Mouse (Mus musculus) kidney, embryonic 14.5 days (tissue): ENCODE results near the gene Adra1d. TPM values are rescaled to one million over a fixed set of nuclear protein-coding genes. Genes with fewer than 3 reads are reported as not detected.

Experiments
- ATAC-seq: fragments of 200-750 bp; cut with Nextera tagmentation; 2 replicates; pipeline ENCODE4 v1.8.0; 2017; ENCODE audit warnings: moderate number of reproducible peaks, mild to moderate bottlenecking, moderate TSS enrichment, moderate library complexity; ENCODE audit not compliant: low FRiP score, low TSS enrichment
- H3K27ac ChIP-seq: fragments of 300-500 bp; sonication (generic); 2 replicates; pipeline ENCODE4 v1.5.1; 2014; ENCODE audit warnings: low read depth, mild to moderate bottlenecking, low read length, moderate library complexity, mixed read lengths
- H3K27me3 ChIP-seq: fragments of 300-500 bp; sonication (generic); 2 replicates; pipeline ENCODE4 v1.6.1; 2014; ENCODE audit warnings: mild to moderate bottlenecking, low read length; ENCODE audit not compliant: control insufficient read depth, insufficient read depth
- H3K36me3 ChIP-seq: fragments of 300-500 bp; sonication (generic); 2 replicates; pipeline ENCODE4 v1.6.1; 2014; ENCODE audit warnings: low read length, mixed read lengths; ENCODE audit not compliant: control insufficient read depth, insufficient read depth
- H3K4me1 ChIP-seq: fragments of 300-500 bp; sonication (generic); 2 replicates; pipeline ENCODE4 v1.6.1; 2014; ENCODE audit warnings: low read length, mixed read lengths; ENCODE audit not compliant: control insufficient read depth, insufficient read depth
- H3K4me2 ChIP-seq: fragments of 300-500 bp; sonication (generic); replicated peaks from 2 replicates; pipeline ENCODE4 v1.6.1; 2014; ENCODE audit warnings: low read depth, mild to moderate bottlenecking, low read length
- H3K4me3 ChIP-seq: fragments of 300-500 bp; sonication (generic); 2 replicates; pipeline ENCODE4 v1.5.1; 2014; ENCODE audit warnings: mild to moderate bottlenecking, low read length
- H3K9ac ChIP-seq: fragments of 300-500 bp; sonication (generic); 2 replicates; pipeline ENCODE4 v1.6.1; 2014; ENCODE audit warnings: low read depth, mild to moderate bottlenecking, low read length, moderate library complexity
- H3K9me3 ChIP-seq: fragments of 300-500 bp; sonication (generic); 2 replicates; pipeline ENCODE4 v1.6.1; 2016; ENCODE audit warnings: low read length; ENCODE audit not compliant: control insufficient read depth
- WGBS: fragments of 180-500 bp; shearing (Covaris S2); extraction: QIAGEN DNeasy Blood & Tissue Kit; methylation state at CpG from one replicate; pipeline ENCODE4 v1.1.7; 2014; 5-methylcytosine and 5-hydroxymethylcytosine counted together
- polyA plus RNA-seq: library from polyadenylated mRNA; unstranded; fragments of >200 nt; fragmentation: Nextera tagmentation; extraction: Ambion mirVana; gene quantifications from 2 replicates; pipeline ENCODE4 v1.2.1, GENCODE M21; 2014

Adra1d gene
- polyA plus RNA-seq, 1 experiment from 2014 or later: 1.5 TPM

GRCm38 (mm10) chr2:131508501-131508900 lies 53.6 kb downstream of the Adra1d start:
- Histone ChIP-seq H3K27ac (no peak overlapping the region), H3K9ac (no peak overlapping the region), H3K36me3 (no peaks in the 10 kb centered on the region), H3K4me1 (peaks cover 14% of the 10 kb centered on the region), H3K9me3 (no peaks in the 10 kb centered on the region), H3K4me3 (no peak overlapping the region), H3K4me2 (no peak overlapping the region), H3K27me3 (no peaks in the 10 kb centered on the region)
- WGBS: 48% methylated on average over 2 of the region's 2 CpGs
- ATAC-seq: no peak

- WGBS: 39% methylated on average over 3 of the region's 3 CpGs
- H3K4me2 ChIP-seq: no peak overlapping the region
- H3K4me3 ChIP-seq: no peak overlapping the region
- no peaks in the 10 kb centered on the region for H3K9me3 ChIP-seq
- no peak overlapping the region for H3K9ac ChIP-seq
- ATAC-seq: peak; percentile 42; the same call in 1 of the 2 replicates
- H3K27ac ChIP-seq: no peak overlapping the region
- H3K36me3 ChIP-seq: no peaks in the 10 kb centered on the region
- peaks cover 14% of the 10 kb centered on the region for H3K4me1 ChIP-seq
- H3K27me3 ChIP-seq: no peaks in the 10 kb centered on the region
These were observed 55.7 kb downstream of the Adra1d start for GRCm38 (mm10) chr2:131506358-131506757.

- no peak for ATAC-seq
- H3K4me3 ChIP-seq: no peak overlapping the region
- H3K4me1 ChIP-seq: peaks cover 14% of the 10 kb centered on the region
- no peak overlapping the region for H3K27ac ChIP-seq
- no peaks in the 10 kb centered on the region for H3K27me3 ChIP-seq
- H3K9ac ChIP-seq: no peak overlapping the region
- H3K4me2 ChIP-seq: no peak overlapping the region
- no peaks in the 10 kb centered on the region for H3K9me3 ChIP-seq
- no peaks in the 10 kb centered on the region for H3K36me3 ChIP-seq
These were observed 56.7 kb downstream of the Adra1d start for GRCm38 (mm10) chr2:131505431-131505830.

GRCm38 (mm10) chr2:131502561-131502960 lies 59.5 kb downstream of the Adra1d start:
- ATAC-seq: no peak
- H3K27ac ChIP-seq: no peak overlapping the region
- H3K36me3 ChIP-seq: no peaks in the 10 kb centered on the region
- H3K4me1 ChIP-seq: peaks cover 5% of the 10 kb centered on the region; the same call in 1 of the 2 replicates
- H3K4me2 ChIP-seq: no peak overlapping the region
- no peak overlapping the region for H3K4me3 ChIP-seq
- 79% methylated on average over 5 of the region's 5 CpGs for WGBS
- H3K27me3 ChIP-seq: no peaks in the 10 kb centered on the region
- H3K9me3 ChIP-seq: no peaks in the 10 kb centered on the region
- no peak overlapping the region for H3K9ac ChIP-seq

- H3K4me2 ChIP-seq: no peak overlapping the region
- no peak for ATAC-seq
- H3K27ac ChIP-seq: no peak overlapping the region
- H3K9me3 ChIP-seq: no peaks in the 10 kb centered on the region
- H3K27me3 ChIP-seq: no peaks in the 10 kb centered on the region
- H3K4me1 ChIP-seq: peaks cover 5% of the 10 kb centered on the region; the same call in 1 of the 2 replicates
- H3K36me3 ChIP-seq: no peaks in the 10 kb centered on the region
- no peak overlapping the region for H3K9ac ChIP-seq
- WGBS: 64% methylated on average over 5 of the region's 5 CpGs
- no peak overlapping the region for H3K4me3 ChIP-seq
These were observed 60.2 kb downstream of the Adra1d start for GRCm38 (mm10) chr2:131501886-131502285.

- no peaks in the 10 kb centered on the region for H3K4me1 ChIP-seq
- 76% methylated on average over 5 of the region's 5 CpGs for WGBS
These were observed 62.7 kb downstream of the Adra1d start for GRCm38 (mm10) chr2:131499290-131499845.

GRCm38 (mm10) chr2:131498219-131498618 lies 63.9 kb downstream of the Adra1d start:
- Histone ChIP-seq H3K9ac (no peak overlapping the region), H3K4me1 (no peaks in the 10 kb centered on the region), H3K4me3 (no peak overlapping the region), H3K9me3 (no peaks in the 10 kb centered on the region), H3K27me3 (no peaks in the 10 kb centered on the region), H3K4me2 (no peak overlapping the region), H3K36me3 (no peaks in the 10 kb centered on the region), H3K27ac (no peak overlapping the region)
- no peak for ATAC-seq
- 66% methylated on average over 7 of the region's 7 CpGs for WGBS

More at GRCm38 (mm10) chr2:131499290-131499845, 62.7 kb downstream of the Adra1d start:
- Histone ChIP-seq H3K36me3 (no peaks in the 10 kb centered on the region), H3K27ac (no peak overlapping the region), H3K9ac (no peak overlapping the region), H3K9me3 (no peaks in the 10 kb centered on the region), H3K4me3 (no peak overlapping the region), H3K4me2 (no peak overlapping the region), H3K27me3 (no peaks in the 10 kb centered on the region)
- ATAC-seq: no peak; the same call in 1 of the 2 replicates

- 90% methylated on average over 4 of the region's 4 CpGs for WGBS
- H3K27ac ChIP-seq: no peak overlapping the region
- no peak overlapping the region for H3K9ac ChIP-seq
- H3K4me3 ChIP-seq: no peak overlapping the region
- H3K27me3 ChIP-seq: no peaks in the 10 kb centered on the region
- ATAC-seq: no peak
- peaks cover 5% of the 10 kb centered on the region; the same call in 1 of the 2 replicates for H3K4me1 ChIP-seq
- H3K9me3 ChIP-seq: no peaks in the 10 kb centered on the region
- H3K4me2 ChIP-seq: no peak overlapping the region
- H3K36me3 ChIP-seq: no peaks in the 10 kb centered on the region
These were observed 64.7 kb downstream of the Adra1d start for GRCm38 (mm10) chr2:131497224-131497856.

GRCm38 (mm10) chr2:131496125-131496820 lies 65.8 kb downstream of the Adra1d start:
- H3K36me3 ChIP-seq: no peaks in the 10 kb centered on the region
- ATAC-seq: no peak
- H3K4me3 ChIP-seq: no peak overlapping the region
- 82% methylated on average over 5 of the region's 5 CpGs for WGBS
- H3K9ac ChIP-seq: no peak overlapping the region
- no peaks in the 10 kb centered on the region for H3K9me3 ChIP-seq
- H3K4me1 ChIP-seq: peaks cover 5% of the 10 kb centered on the region; the same call in 1 of the 2 replicates
- no peaks in the 10 kb centered on the region for H3K27me3 ChIP-seq
- no peak overlapping the region for H3K27ac ChIP-seq
- H3K4me2 ChIP-seq: no peak overlapping the region
